Comparison of ENCODE assay signal across 14 mouse cellular contexts in the genomic region with DNA sequence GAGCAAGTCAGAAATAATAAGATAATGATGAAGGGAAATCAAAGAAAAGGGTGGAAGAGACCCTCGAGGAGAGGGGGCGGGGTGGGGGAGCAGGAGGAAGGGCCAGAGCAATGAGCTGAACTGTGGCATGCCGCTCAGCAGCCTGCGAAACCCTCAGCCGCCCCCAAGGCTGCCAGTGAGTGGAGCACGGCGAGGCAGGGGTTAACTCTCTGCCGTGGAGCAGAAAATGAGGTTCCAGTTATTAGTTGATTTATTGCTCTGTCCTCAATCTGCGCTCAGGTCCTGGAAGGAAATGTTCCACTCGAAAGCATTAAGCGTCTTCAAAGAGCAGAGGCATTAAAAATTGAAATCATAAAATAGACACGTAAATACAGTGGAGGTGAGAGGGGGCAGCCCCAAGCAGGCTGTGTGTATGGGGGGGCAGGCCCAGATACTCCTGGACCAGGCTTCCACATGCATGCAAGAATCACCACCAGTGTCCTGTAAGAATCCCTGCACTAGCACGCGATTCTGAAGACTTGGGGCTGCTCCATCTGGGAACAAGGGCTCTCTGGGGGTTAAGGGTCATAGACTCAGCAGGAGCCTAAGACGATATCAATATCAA.
DNase-seq lines count a peak whose midpoint lies in the region; ATAC-seq and TF ChIP-seq lines count a peak whose summit lies in the region.
"Had no signal": no experiment of that assay in that cellular context is flagged by ENCODE, and none has a peak within 500 bp of the region (broad histone marks: within the 10 kb centered on the region; RNA-seq: fewer than 3 reads in every experiment).

No protein-coding gene starts in this region.

- H3K4me2 ChIP-seq in hindbrain, embryonic 13.5 days: peak overlapping the region; percentile 6; the same call in 1 of the 2 replicates
- peak overlapping the region; percentile 22; the same call in 1 of the 2 replicates for H3K4me2 ChIP-seq in neural tube, embryonic 12.5 days (replicated peaks)
- no peak overlapping the region for H3K4me2 ChIP-seq in intestine, embryonic 15.5 days (replicated peaks)
- H3K4me2 ChIP-seq: midbrain, embryonic 12.5 days had no signal

- peaks cover 37% of the 10 kb centered on the region for H3K4me1 ChIP-seq in hindbrain, embryonic 13.5 days (replicated peaks)
- peaks cover 16% of the 10 kb centered on the region; the same call in 1 of the 2 replicates for H3K4me1 ChIP-seq in neural tube, embryonic 12.5 days
- H3K4me1 ChIP-seq in intestine, embryonic 15.5 days (replicated peaks): 0 out of 2 replicates have a peak, but pooled peaks cover 8% of the 10 kb centered on the region
- no peaks in the 10 kb centered on the region for H3K4me1 ChIP-seq in cerebellum, adult 2 months (ENCODE audit: control insufficient read depth, insufficient read depth, low read length)

- H3K27me3 ChIP-seq in hindbrain, embryonic 13.5 days: peaks cover 2% of the 10 kb centered on the region; the same call in 1 of the 2 replicates
- no peaks in the 10 kb centered on the region for H3K27me3 ChIP-seq in neural tube, embryonic 12.5 days (replicated peaks)
- H3K27me3 ChIP-seq in intestine, embryonic 15.5 days (replicated peaks): no peaks in the 10 kb centered on the region
- no peaks in the 10 kb centered on the region for H3K27me3 ChIP-seq in cerebellum, adult 2 months (ENCODE audit: control insufficient read depth, insufficient read depth, low read length)
- H3K27me3 ChIP-seq: midbrain, embryonic 12.5 days had no signal

- TF ChIP-seq POLR2A in cerebellum, adult 2 months (IDR thresholded peaks at IDR 0.05; ENCODE audit: borderline replicate concordance, insufficient read depth, low read length): no peak

- H3K9me3 ChIP-seq in hindbrain, embryonic 13.5 days: no peaks in the 10 kb centered on the region
- no peaks in the 10 kb centered on the region for H3K9me3 ChIP-seq in neural tube, embryonic 12.5 days
- no peaks in the 10 kb centered on the region for H3K9me3 ChIP-seq in intestine, embryonic 15.5 days
- H3K9me3 ChIP-seq: midbrain, embryonic 12.5 days had no signal

- WGBS in hindbrain, embryonic 13.5 days: 44% methylated on average over 15 of the region's 15 CpGs
- WGBS in neural tube, embryonic 12.5 days: 43% methylated on average over 15 of the region's 15 CpGs
- 29% methylated on average over 15 of the region's 15 CpGs for WGBS in intestine, embryonic 15.5 days
- WGBS in cerebellum, adult 2 months: 72% methylated on average over 15 of the region's 15 CpGs

- TF ChIP-seq CTCF in cerebellum, adult 2 months (IDR thresholded peaks at IDR 0.05; ENCODE audit: borderline replicate concordance, insufficient read depth, low read depth, low read length): no peak

- peak; percentile 22 for DNase-seq in kidney, postnatal 10 days
- DNase-seq in kidney, postnatal 36 days: no peak
- peak; percentile 14 for DNase-seq in hindlimb bud, embryonic 11.5 days (ENCODE audit: extremely low spot score, low read depth, low spot score)
- no peak for DNase-seq in cerebellum, adult 2 months
- DNase-seq: cerebellum, adult 18-20 months; kidney, adult 11 months; lung, postnatal 10 days; right cerebral cortex, postnatal 25 days; thymus, postnatal 14 days had no signal

- H3K36me3 ChIP-seq in hindbrain, embryonic 13.5 days: no peaks in the 10 kb centered on the region
- no peaks in the 10 kb centered on the region for H3K36me3 ChIP-seq in neural tube, embryonic 12.5 days
- H3K36me3 ChIP-seq in intestine, embryonic 15.5 days: no peaks in the 10 kb centered on the region
- H3K36me3 ChIP-seq: midbrain, embryonic 12.5 days had no signal

- peak overlapping the region; percentile 78 for H3K27ac ChIP-seq in hindbrain, embryonic 13.5 days
- H3K27ac ChIP-seq in neural tube, embryonic 12.5 days: no peak overlapping the region
- no peak overlapping the region for H3K27ac ChIP-seq in intestine, embryonic 15.5 days
- H3K27ac ChIP-seq in cerebellum, adult 2 months (ENCODE audit: insufficient read depth, low read length): no peak overlapping the region
- H3K27ac ChIP-seq: liver, embryonic 14.5 days; midbrain, embryonic 12.5 days had no signal

- peak; percentile 50; the same call in 1 of the 2 replicates for ATAC-seq in hindbrain, embryonic 13.5 days (ENCODE audit: low FRiP score)
- peak; percentile 43 for ATAC-seq in neural tube, embryonic 12.5 days (ENCODE audit: low FRiP score, low read depth)
- ATAC-seq in intestine, embryonic 15.5 days: no peak

- H3K4me3 ChIP-seq in hindbrain, embryonic 13.5 days: no peak overlapping the region
- H3K4me3 ChIP-seq in neural tube, embryonic 12.5 days: no peak overlapping the region
- no peak overlapping the region for H3K4me3 ChIP-seq in intestine, embryonic 15.5 days (replicated peaks)
- no peak overlapping the region for H3K4me3 ChIP-seq in cerebellum, adult 2 months (replicated peaks; ENCODE audit: insufficient read depth, low read depth, low read length)
- H3K4me3 ChIP-seq: midbrain, embryonic 12.5 days had no signal

- H3K9ac ChIP-seq in hindbrain, embryonic 13.5 days: peak overlapping the region; percentile 2; the same call in 1 of the 2 replicates
- H3K9ac ChIP-seq in neural tube, embryonic 12.5 days: no peak overlapping the region
- no peak overlapping the region for H3K9ac ChIP-seq in intestine, embryonic 15.5 days
- H3K9ac ChIP-seq: liver, embryonic 14.5 days; midbrain, embryonic 12.5 days had no signal

Comparison
In these comparisons a context has a peak if more than half of its experiments do, and no peak if none do; other contexts are left out.
1. DNase-seq: peak in kidney, postnatal 10 days (single experiment) and hindlimb bud, embryonic 11.5 days (single experiment); none in kidney, postnatal 36 days (0 of 2) and cerebellum, adult 2 months (0 of 2).